Mouse (Mus musculus): ENCODE results near the gene Gars. TPM values are rescaled to one million over a fixed set of nuclear protein-coding genes. Genes with fewer than 3 reads are reported as not detected.
A peak's percentile ranks its signal among the peaks of the same experiment; 100 is the strongest.

Gars gene
- polyA plus RNA-seq, 1 experiment from 2014 or later, result 203 TPM

- Histone ChIP-seq H3K4me2 (no peak overlapping the region), H3K27ac (no peak overlapping the region), H3K4me3 (replicated peaks) (no peak overlapping the region), H3K9ac (no peak overlapping the region), H3K36me3 (replicated peaks) (peaks cover 49% of the 10 kb centered on the region), H3K27me3 (no peaks in the 10 kb centered on the region), H3K9me3 (no peaks in the 10 kb centered on the region), H3K4me1 (peaks cover 4% of the 10 kb centered on the region; the same call in 1 of the 2 replicates)
- ATAC-seq (ENCODE audit: low FRiP score), result no peak
- 94% methylated on average over 3 of the region's 3 CpGs for WGBS
Measured at GRCm38 (mm10) chr6:55081379-55081778, 43.6 kb downstream of the Gars start.

DNA sequence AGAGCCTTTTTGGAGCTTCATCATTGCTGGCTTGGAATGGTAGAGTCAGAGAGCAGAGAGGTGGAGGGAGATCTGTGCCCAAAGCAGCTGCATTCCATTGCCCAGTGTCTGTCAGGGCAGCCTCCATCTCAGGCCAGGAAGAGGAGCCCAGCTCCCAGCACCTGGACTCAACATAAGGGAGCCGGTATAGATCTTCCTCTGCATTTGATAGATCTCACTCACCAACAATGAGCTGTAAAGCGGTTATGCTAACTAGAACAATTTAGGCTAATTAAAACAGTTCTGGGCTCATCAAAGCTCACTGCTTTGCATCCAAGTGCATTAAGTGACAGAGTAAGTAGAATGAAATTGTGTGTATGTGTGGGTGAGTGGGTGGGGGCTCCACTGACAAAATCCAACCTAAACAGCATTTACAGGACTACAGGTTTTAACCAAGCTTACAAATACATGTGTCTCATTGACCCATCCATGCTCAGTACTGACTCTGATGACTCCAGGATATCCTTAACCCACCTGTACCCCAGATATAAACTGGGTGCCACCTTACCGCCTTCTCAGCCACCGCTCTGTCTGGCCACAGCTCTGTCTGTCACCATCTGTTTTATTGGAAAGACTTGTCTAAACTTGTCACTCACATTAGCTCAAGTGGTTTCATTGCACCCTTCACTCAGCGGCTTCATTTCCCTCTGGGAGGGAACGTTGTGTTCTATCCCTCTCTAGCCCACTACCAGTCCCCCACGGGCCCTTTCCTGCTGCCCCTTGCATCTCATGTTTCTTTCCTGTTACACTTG, 44.6 kb downstream of the Gars start:
- ATAC-seq (ENCODE audit: low FRiP score), result no peak
- H3K4me2 ChIP-seq, result no peak overlapping the region
- H3K4me1 ChIP-seq, result peaks cover 4% of the 10 kb centered on the region; the same call in 1 of the 2 replicates
- WGBS, result 64% methylated on average over 7 of the region's 7 CpGs
- H3K4me3 ChIP-seq (replicated peaks), result no peak overlapping the region
- H3K27ac ChIP-seq, result peak overlapping the region; percentile 43; the same call in 1 of the 2 replicates
- no peak overlapping the region for H3K9ac ChIP-seq
- H3K36me3 ChIP-seq (replicated peaks), result peaks cover 38% of the 10 kb centered on the region
- no peaks in the 10 kb centered on the region for H3K27me3 ChIP-seq
- H3K9me3 ChIP-seq, result no peaks in the 10 kb centered on the region

DNA sequence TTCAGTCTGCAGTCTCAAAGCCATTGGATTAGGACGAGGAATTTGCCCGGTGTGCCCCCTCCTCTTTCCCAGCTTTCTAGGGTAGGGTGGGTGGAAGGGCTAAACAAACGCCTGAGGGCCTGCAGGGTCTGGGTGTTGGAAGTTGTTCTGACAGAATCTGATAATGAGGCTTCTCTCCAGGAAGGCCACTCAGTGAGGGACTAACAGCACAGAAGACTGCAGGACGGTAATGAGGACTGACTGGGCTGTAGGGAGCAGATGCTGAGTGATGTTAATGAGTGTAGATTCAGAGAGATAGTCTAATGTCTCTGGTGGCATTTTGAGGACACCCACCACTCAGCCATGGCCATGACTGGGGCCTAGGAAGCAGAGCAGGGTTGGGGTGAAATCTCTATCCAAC, 49.5 kb downstream of the Gars start:
- H3K27me3 ChIP-seq, result no peaks in the 10 kb centered on the region
- no peaks in the 10 kb centered on the region for H3K36me3 ChIP-seq (replicated peaks)
- no peak overlapping the region for H3K4me2 ChIP-seq
- H3K4me3 ChIP-seq (replicated peaks), result no peak overlapping the region
- H3K9me3 ChIP-seq, result no peaks in the 10 kb centered on the region
- no peak overlapping the region for H3K9ac ChIP-seq
- ATAC-seq (ENCODE audit: low FRiP score), result no peak
- 50% methylated on average over 4 of the region's 4 CpGs for WGBS
- no peak overlapping the region for H3K27ac ChIP-seq
- peaks cover 4% of the 10 kb centered on the region; the same call in 1 of the 2 replicates for H3K4me1 ChIP-seq

DNA sequence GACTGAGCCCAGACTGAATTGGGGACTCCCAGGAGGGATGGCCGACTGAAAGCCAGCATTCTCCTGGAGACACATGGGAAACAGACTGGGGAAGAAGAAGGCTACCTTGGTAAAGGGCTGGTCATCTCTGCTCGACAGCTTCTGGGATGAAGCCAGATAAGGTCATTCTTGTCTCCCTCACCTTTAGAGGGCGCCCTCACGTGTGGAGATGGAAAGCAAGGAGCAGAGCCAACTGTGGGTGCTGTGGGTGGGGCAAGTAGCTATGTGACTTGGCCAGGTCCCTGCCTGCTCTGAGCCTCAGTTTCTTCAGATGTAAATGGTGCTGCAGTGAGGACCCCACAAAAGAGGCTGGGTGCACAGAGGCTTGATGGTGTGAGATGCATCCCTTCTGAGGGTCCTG, 52.8 kb downstream of the Gars start:
- ATAC-seq (ENCODE audit: low FRiP score), result no peak
- 32% methylated on average over 4 of the region's 4 CpGs for WGBS
- no peaks in the 10 kb centered on the region for H3K36me3 ChIP-seq (replicated peaks)
- no peak overlapping the region for H3K9ac ChIP-seq
- H3K4me2 ChIP-seq, result no peak overlapping the region
- no peaks in the 10 kb centered on the region for H3K27me3 ChIP-seq
- H3K4me3 ChIP-seq (replicated peaks), result no peak overlapping the region
- no peaks in the 10 kb centered on the region for H3K4me1 ChIP-seq
- no peaks in the 10 kb centered on the region for H3K9me3 ChIP-seq
- H3K27ac ChIP-seq, result no peak overlapping the region

GRCm38 (mm10) chr6:55091396-55091795, 53.6 kb downstream of the Gars start:
- 97% methylated on average over 9 of the region's 9 CpGs for WGBS
- no peaks in the 10 kb centered on the region for H3K27me3 ChIP-seq
- H3K27ac ChIP-seq, result no peak overlapping the region
- H3K4me2 ChIP-seq, result no peak overlapping the region
- no peak overlapping the region for H3K4me3 ChIP-seq (replicated peaks)
- no peaks in the 10 kb centered on the region for H3K36me3 ChIP-seq (replicated peaks)
- no peaks in the 10 kb centered on the region for H3K4me1 ChIP-seq
- no peak for ATAC-seq (ENCODE audit: low FRiP score)
- no peaks in the 10 kb centered on the region for H3K9me3 ChIP-seq
- H3K9ac ChIP-seq, result no peak overlapping the region

DNA sequence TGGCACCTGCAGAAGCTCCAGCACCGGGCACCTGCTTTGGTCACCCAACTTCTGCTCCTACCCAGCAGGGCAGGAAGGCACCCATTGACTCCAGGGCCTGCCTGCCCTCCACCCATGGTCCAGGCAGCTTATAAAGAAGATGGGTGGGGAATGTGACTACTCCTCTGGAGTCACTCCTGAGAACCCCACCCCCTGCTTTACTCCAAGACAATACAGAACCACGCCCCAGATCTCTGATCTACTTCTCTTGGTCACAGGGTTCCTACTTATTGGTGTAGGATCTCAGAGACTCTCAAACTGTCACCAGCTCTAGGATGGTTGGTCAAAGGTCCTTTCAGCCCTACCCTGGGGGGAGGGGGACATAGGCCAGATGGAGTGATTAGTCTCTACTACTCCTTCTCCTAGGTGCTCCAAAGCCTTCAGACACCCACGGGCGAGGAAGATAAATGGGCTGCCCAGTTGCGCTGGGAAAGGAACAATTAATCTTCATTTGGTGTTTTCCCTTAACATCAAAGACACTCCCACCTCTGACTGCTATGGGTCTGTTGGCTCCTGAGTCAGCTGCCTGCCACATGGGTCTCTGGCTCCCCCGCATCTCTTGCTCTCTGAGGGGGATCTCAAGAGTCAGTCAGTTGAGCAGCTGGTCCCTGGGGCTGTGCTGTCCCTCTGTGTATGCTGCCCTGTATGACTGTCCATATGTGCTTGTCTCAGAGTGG, 55.8 kb downstream of the Gars start:
- Histone ChIP-seq H3K36me3 (replicated peaks) (no peaks in the 10 kb centered on the region), H3K27ac (no peak overlapping the region), H3K4me2 (no peak overlapping the region), H3K9me3 (no peaks in the 10 kb centered on the region), H3K4me3 (replicated peaks) (no peak overlapping the region), H3K9ac (no peak overlapping the region), H3K4me1 (no peaks in the 10 kb centered on the region; the same call in 1 of the 2 replicates), H3K27me3 (no peaks in the 10 kb centered on the region)
- 87% methylated on average over 6 of the region's 6 CpGs for WGBS
- ATAC-seq (ENCODE audit: low FRiP score), result no peak

DNA sequence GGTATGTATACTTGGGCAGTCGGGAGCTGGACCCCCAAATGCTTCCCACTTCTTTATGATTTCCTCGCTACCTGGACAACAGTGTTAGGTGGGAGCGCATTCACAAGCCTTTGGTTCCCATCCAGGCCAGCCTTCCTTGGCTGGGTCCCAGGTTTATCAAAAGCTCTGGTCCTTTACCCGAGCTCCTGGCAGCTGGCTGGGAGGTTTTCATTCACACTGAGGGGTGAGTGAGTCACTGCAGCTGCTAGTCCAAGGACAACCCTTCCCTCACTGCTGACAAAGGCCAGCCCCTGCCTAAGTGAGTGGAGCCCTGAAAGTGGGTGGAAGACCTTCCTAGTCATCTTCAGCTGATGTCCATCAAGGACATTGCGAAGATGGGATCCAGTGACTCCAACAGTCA, 60.2 kb downstream of the Gars start:
- WGBS, result 70% methylated on average over 5 of the region's 5 CpGs
- no peak; the same call in 1 of the 2 replicates for ATAC-seq (ENCODE audit: low FRiP score)
- no peaks in the 10 kb centered on the region; the same call in 1 of the 2 replicates for H3K4me1 ChIP-seq
- peak overlapping the region; percentile 42; the same call in 1 of the 2 replicates for H3K27ac ChIP-seq
- H3K4me2 ChIP-seq, result no peak overlapping the region
- no peaks in the 10 kb centered on the region for H3K9me3 ChIP-seq
- H3K27me3 ChIP-seq, result no peaks in the 10 kb centered on the region
- no peak overlapping the region for H3K4me3 ChIP-seq (replicated peaks)
- no peaks in the 10 kb centered on the region for H3K36me3 ChIP-seq (replicated peaks)
- H3K9ac ChIP-seq, result no peak overlapping the region

- H3K4me2 ChIP-seq, result no peak overlapping the region
- no peaks in the 10 kb centered on the region for H3K9me3 ChIP-seq
- no peak overlapping the region for H3K9ac ChIP-seq
- no peak overlapping the region; the same call in 1 of the 2 replicates for H3K27ac ChIP-seq
- H3K4me1 ChIP-seq, result no peaks in the 10 kb centered on the region; the same call in 1 of the 2 replicates
- no peaks in the 10 kb centered on the region for H3K36me3 ChIP-seq (replicated peaks)
- ATAC-seq (ENCODE audit: low FRiP score), result no peak
- H3K4me3 ChIP-seq (replicated peaks), result no peak overlapping the region
- H3K27me3 ChIP-seq, result no peaks in the 10 kb centered on the region
- WGBS, result 70% methylated on average over 5 of the region's 5 CpGs
Measured at GRCm38 (mm10) chr6:55098603-55099002, 60.8 kb downstream of the Gars start.

DNA sequence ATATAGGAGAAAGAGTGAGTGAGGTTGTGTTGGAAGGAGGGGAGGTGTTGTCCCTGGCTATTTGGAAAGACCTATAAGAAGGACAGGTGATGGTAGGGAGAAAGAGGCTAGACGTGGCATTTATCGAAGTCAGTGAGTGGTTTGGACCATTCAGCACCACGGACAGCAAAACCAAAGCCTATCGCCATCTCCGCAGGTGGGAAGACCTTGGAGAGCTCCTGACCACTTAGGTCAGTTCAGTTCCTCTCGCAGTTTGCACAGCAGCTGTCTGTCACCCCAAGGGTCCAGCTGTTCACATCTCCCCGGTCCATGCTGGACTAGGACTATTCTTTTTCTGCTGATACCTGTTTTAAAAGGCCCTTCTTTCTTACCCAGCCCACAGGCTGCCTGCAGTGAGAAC, 70.6 kb downstream of the Gars start:
- H3K9ac ChIP-seq, result no peak overlapping the region
- H3K27me3 ChIP-seq, result peaks cover 10% of the 10 kb centered on the region; the same call in 1 of the 2 replicates
- no peaks in the 10 kb centered on the region for H3K9me3 ChIP-seq
- ATAC-seq (ENCODE audit: low FRiP score), result no peak
- no peaks in the 10 kb centered on the region for H3K36me3 ChIP-seq (replicated peaks)
- peaks cover 5% of the 10 kb centered on the region for H3K4me1 ChIP-seq
- H3K4me3 ChIP-seq (replicated peaks), result no peak overlapping the region
- WGBS, result 17% methylated on average over 7 of the region's 7 CpGs
- no peak overlapping the region for H3K27ac ChIP-seq
- no peak overlapping the region for H3K4me2 ChIP-seq

DNA sequence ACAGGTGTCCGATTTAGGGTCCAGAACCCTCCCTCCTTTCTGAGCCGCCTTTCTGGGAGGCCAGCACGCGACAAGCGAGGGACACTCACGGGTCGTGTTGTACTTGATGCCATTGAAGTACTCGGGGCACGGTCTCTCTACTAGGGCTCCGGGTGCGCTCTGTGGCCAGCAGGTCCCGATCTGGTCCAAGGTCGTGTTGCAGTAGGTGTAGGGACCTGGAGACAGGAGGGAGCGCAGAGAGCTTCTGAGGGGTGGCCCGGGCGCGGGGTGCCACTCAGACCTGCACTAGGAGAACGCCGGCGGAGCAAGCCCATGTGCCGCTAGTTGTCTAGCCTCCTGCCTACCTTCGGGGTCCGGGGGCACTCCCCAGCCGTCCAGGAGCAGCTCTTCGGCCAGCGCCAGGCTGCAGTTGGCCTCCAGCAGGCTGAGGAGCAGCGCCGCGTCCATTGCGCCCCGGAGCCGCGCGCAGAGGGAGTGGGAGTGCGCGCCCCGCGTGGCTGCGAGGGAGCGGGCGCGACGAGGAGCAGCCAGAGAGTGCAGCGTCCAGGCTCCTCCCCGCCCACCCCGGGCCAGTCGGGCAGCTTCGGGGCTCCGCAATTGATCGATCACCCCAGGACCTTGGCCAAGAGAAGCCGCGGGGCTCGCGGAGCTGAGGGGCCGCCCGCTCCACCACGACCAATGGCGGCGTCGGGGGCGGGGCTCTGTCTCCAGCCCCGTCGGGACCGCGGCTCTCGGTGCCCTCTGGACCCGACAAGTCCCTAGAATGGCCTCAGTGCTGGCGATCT, 79.7 kb downstream of the Gars start:
- H3K27ac ChIP-seq, result no peak overlapping the region
- peak overlapping the region; percentile 49 for H3K9ac ChIP-seq
- under 1% methylated on average over 67 of the region's 68 CpGs for WGBS
- ATAC-seq (ENCODE audit: low FRiP score), result peak; percentile 55
- no peaks in the 10 kb centered on the region for H3K9me3 ChIP-seq
- H3K36me3 ChIP-seq (replicated peaks), result no peaks in the 10 kb centered on the region
- peak overlapping the region; percentile 88 for H3K4me2 ChIP-seq
- H3K4me3 ChIP-seq (replicated peaks), result peak overlapping the region; percentile 53
- H3K4me1 ChIP-seq, result peaks cover 13% of the 10 kb centered on the region
- H3K27me3 ChIP-seq, result peaks cover 77% of the 10 kb centered on the region

- H3K9me3 ChIP-seq, result no peaks in the 10 kb centered on the region
- no peak overlapping the region for H3K4me2 ChIP-seq
- no peak overlapping the region for H3K4me3 ChIP-seq (replicated peaks)
- WGBS, result 58% methylated on average over 4 of the region's 4 CpGs
- no peak for ATAC-seq (ENCODE audit: low FRiP score)
- H3K36me3 ChIP-seq (replicated peaks), result no peaks in the 10 kb centered on the region
- H3K9ac ChIP-seq, result no peak overlapping the region
- peaks cover under 1% of the 10 kb centered on the region for H3K4me1 ChIP-seq
- peaks cover 31% of the 10 kb centered on the region for H3K27me3 ChIP-seq
- no peak overlapping the region for H3K27ac ChIP-seq
Measured at GRCm38 (mm10) chr6:55123056-55123455, 85.2 kb downstream of the Gars start.

DNA sequence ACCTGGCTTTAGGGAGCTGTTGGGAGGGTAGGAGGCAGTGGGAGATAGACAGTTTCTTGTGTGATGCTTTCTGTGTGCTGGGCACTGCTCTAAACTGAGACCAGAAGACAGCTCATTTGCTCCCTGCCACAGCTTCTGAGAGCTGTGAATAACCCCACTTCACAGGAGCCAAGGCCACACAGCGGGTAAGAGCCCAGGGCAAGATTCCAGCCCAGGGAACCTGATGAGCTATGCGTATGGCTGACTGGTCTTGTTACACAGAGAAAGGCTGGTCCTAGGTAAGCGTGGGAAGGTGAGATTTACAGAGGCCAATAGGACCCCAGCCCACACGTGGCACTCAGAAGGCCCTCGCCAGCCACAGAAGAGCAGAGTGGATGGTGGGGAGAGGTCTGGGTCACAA, 88.8 kb downstream of the Gars start:
- Histone ChIP-seq H3K27me3 (peaks cover 3% of the 10 kb centered on the region; the same call in 1 of the 2 replicates), H3K27ac (no peak overlapping the region), H3K4me2 (no peak overlapping the region), H3K4me1 (no peaks in the 10 kb centered on the region; the same call in 1 of the 2 replicates), H3K36me3 (replicated peaks) (no peaks in the 10 kb centered on the region), H3K4me3 (replicated peaks) (no peak overlapping the region), H3K9me3 (no peaks in the 10 kb centered on the region), H3K9ac (no peak overlapping the region)
- no peak for ATAC-seq (ENCODE audit: low FRiP score)
- WGBS, result 75% methylated on average over 5 of the region's 5 CpGs
